Mouse (Mus musculus) midbrain, embryonic 16.5 days (tissue): ENCODE results near the gene Trim7. TPM values are rescaled to one million over a fixed set of nuclear protein-coding genes. Genes with fewer than 3 reads are reported as not detected.
A peak's percentile ranks its signal among the peaks of the same experiment; 100 is the strongest.
"Not testable (repeated sequence)": the region's sequence is repeated elsewhere in the genome, so short reads cannot be mapped to it uniquely, and the experiment has no call there.

Experiments used
- ATAC-seq: fragments of 200-750 bp; cut with Nextera tagmentation; 2 replicates; pipeline ENCODE4 v1.8.0; 2017; ENCODE audit warnings: moderate TSS enrichment
- H3K27ac ChIP-seq: fragments of 300-500 bp; sonication (generic); 2 replicates; pipeline ENCODE4 v1.5.1; 2014; ENCODE audit warnings: mild to moderate bottlenecking, low read length, mixed read lengths
- H3K27me3 ChIP-seq: fragments of 300-500 bp; sonication (generic); 2 replicates; pipeline ENCODE4 v1.6.1; 2014; ENCODE audit warnings: low read depth, low read length, mixed read lengths; ENCODE audit not compliant: control insufficient read depth, insufficient read depth
- H3K36me3 ChIP-seq: fragments of 300-500 bp; sonication (generic); 2 replicates; pipeline ENCODE4 v1.6.1; 2014; ENCODE audit warnings: mild to moderate bottlenecking, low read length, moderate library complexity, mixed read lengths; ENCODE audit not compliant: control insufficient read depth, insufficient read depth
- H3K4me1 ChIP-seq: fragments of 300-500 bp; sonication (generic); 2 replicates; pipeline ENCODE4 v1.6.1; 2014; ENCODE audit warnings: mild to moderate bottlenecking, low read length, mixed read lengths; ENCODE audit not compliant: control insufficient read depth, insufficient read depth
- H3K4me2 ChIP-seq: fragments of 300-500 bp; sonication (generic); 2 replicates; pipeline ENCODE4 v1.6.1; 2014; ENCODE audit warnings: mild to moderate bottlenecking, low read length, mixed read lengths
- H3K4me3 ChIP-seq: fragments of 300-500 bp; sonication (generic); 2 replicates; pipeline ENCODE4 v1.5.1; 2014; ENCODE audit warnings: low read depth, mild to moderate bottlenecking, low read length, moderate library complexity, mixed read lengths
- H3K9ac ChIP-seq: fragments of 300-500 bp; sonication (generic); 2 replicates; pipeline ENCODE4 v1.6.1; 2014; ENCODE audit warnings: low read depth, low read length, mixed read lengths
- H3K9me3 ChIP-seq: fragments of 300-500 bp; sonication (generic); replicated peaks from 2 replicates; pipeline ENCODE4 v1.6.1; 2014; ENCODE audit warnings: mild to moderate bottlenecking, low read length, mixed read lengths; ENCODE audit not compliant: control insufficient read depth, poor library complexity, severe bottlenecking
- WGBS: fragments of 180-500 bp; shearing (Covaris S2); extraction: QIAGEN DNeasy Blood & Tissue Kit; methylation state at CpG from one replicate; pipeline ENCODE4 v1.1.7; 2014; 5-methylcytosine and 5-hydroxymethylcytosine counted together
- polyA plus RNA-seq: library from polyadenylated mRNA; unstranded; fragments of >200 nt; fragmentation: Nextera tagmentation; extraction: Ambion mirVana; gene quantifications from 2 replicates; pipeline ENCODE4 v1.2.1, GENCODE M21; 2015

The Trim7 gene
- polyA plus RNA-seq, 1 experiment from 2014 or later = 3.6 TPM

GRCm38 (mm10) chr11:48789973-48790823 is 35.7 kb upstream of the Trim7 start:
- Histone ChIP-seq H3K27ac (no peak overlapping the region), H3K4me1 (peaks cover 3% of the 10 kb centered on the region; the same call in 1 of the 2 replicates), H3K36me3 (no peaks in the 10 kb centered on the region), H3K27me3 (no peaks in the 10 kb centered on the region), H3K4me2 (peak overlapping the region; percentile 52), H3K9ac (0 out of 2 replicates have a peak overlapping the region, but pooled peaks have one; percentile 38), H3K4me3 (peak overlapping the region; percentile 19; the same call in 1 of the 2 replicates), H3K9me3 (no peaks in the 10 kb centered on the region)
- WGBS = 18% methylated on average over 20 of the region's 20 CpGs
- peak; percentile 68 for ATAC-seq

DNA sequence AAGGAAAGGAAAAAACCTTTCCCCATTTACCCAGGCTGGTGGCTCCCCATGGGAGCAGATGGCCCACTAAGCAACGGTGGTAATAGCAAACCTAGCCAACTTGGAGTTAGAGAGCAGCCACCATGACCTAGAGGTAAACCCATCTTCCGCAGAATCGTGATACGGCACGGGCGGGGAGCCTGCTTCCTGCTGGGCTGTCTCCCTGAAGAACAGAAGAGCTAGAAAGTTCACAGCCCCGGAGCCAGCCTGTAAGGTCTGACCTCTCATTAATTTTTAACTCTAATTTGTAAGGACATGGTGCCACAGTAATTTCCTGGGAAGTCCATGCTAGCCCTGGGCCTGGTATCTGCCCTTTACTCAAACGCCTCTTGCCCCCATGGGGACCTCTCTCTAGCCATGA is 35.0 kb upstream of the Trim7 start:
- no peak overlapping the region for H3K9ac ChIP-seq
- no peak overlapping the region for H3K27ac ChIP-seq
- ATAC-seq = no peak
- no peak overlapping the region for H3K4me3 ChIP-seq
- H3K36me3 ChIP-seq = no peaks in the 10 kb centered on the region
- peaks cover 3% of the 10 kb centered on the region; the same call in 1 of the 2 replicates for H3K4me1 ChIP-seq
- H3K4me2 ChIP-seq = no peak overlapping the region
- no peaks in the 10 kb centered on the region for H3K9me3 ChIP-seq
- H3K27me3 ChIP-seq = no peaks in the 10 kb centered on the region
- 70% methylated on average over 8 of the region's 8 CpGs for WGBS

DNA sequence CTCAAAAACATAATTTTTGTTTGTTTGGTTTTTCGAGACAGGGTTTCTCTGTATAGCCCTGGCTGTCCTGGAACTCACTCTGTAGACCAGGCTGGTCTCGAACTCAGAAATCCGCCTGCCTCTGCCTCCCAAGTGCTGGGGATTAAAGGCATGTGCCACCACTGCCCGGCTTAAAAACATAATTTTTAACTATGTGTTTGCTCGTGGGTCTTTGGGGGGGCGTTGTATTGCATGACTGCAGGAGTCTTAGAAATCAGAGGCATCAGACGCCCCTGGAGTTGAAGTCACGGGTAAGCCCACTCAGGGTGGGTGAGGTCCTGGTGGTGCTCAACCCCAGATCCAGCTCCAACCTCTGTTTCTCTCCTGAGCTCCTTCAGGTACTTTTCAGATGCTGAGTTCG is 34.0 kb upstream of the Trim7 start:
- not testable (repeated sequence) for ATAC-seq, H3K4me2 ChIP-seq

DNA sequence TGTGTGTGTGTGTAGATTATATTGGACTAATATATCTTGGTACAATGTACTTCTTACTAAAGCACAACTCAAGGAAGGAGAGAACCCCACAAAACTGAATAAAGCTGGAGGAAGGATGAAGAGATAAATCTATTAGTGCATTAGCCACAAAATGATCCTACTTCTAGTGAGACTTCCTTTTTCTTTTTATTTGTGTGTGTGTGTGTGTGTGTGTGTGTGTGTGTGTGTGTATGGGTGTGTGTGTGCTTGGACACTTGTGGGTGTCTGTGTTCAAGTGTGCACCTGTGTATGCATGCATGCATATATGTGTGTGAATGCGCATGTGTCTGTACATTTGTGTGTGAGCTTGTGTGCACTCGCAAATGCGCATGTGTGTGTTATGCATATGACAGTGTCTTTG is 32.8 kb upstream of the Trim7 start:
- Histone ChIP-seq H3K27ac (no peak overlapping the region), H3K9me3 (no peaks in the 10 kb centered on the region), H3K27me3 (no peaks in the 10 kb centered on the region), H3K4me3 (no peak overlapping the region), H3K36me3 (no peaks in the 10 kb centered on the region), H3K4me1 (peaks cover 5% of the 10 kb centered on the region), H3K4me2 (no peak overlapping the region), H3K9ac (no peak overlapping the region)
- no peak for ATAC-seq
- 95% methylated on average over 3 of the region's 3 CpGs for WGBS

More for the DNA sequence above, 34.0 kb upstream of the Trim7 start:
- not testable (repeated sequence) for H3K9ac ChIP-seq, H3K4me3 ChIP-seq, H3K36me3 ChIP-seq, H3K9me3 ChIP-seq, H3K4me1 ChIP-seq, H3K27me3 ChIP-seq, H3K27ac ChIP-seq
- 88% methylated on average over 9 of the region's 9 CpGs for WGBS

DNA sequence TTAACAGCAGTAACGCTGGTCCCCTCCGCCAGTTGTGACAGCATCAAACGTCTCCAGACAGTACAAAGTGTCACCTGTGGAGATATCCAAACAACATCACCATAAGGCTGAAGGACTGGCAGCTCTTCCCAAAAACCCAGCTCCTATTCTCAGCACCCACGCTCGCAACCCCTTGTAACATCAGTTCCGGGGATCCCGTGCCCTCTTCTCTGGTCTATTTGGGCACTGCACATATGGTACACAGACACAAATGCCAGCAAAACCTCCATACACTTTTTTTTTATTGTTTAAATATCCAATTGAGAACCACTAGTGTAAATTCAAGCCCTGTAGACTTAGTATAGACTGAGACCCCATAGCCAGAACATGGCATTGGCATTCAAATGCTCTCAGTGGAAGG is 30.7 kb upstream of the Trim7 start:
- ATAC-seq = no peak
- Histone ChIP-seq H3K4me2 (no peak overlapping the region), H3K36me3 (no peaks in the 10 kb centered on the region), H3K27me3 (no peaks in the 10 kb centered on the region), H3K9me3 (no peaks in the 10 kb centered on the region), H3K9ac (no peak overlapping the region), H3K27ac (no peak overlapping the region), H3K4me1 (peaks cover 15% of the 10 kb centered on the region), H3K4me3 (no peak overlapping the region)
- WGBS = 94% methylated on average over 7 of the region's 7 CpGs

GRCm38 (mm10) chr11:48796290-48796689 is 29.6 kb upstream of the Trim7 start:
- no peaks in the 10 kb centered on the region for H3K27me3 ChIP-seq
- H3K36me3 ChIP-seq = no peaks in the 10 kb centered on the region
- no peak for ATAC-seq
- H3K27ac ChIP-seq = no peak overlapping the region
- H3K4me2 ChIP-seq = no peak overlapping the region
- H3K9me3 ChIP-seq = no peaks in the 10 kb centered on the region
- no peak overlapping the region for H3K4me3 ChIP-seq
- WGBS = 84% methylated on average over 4 of the region's 4 CpGs
- no peak overlapping the region for H3K9ac ChIP-seq
- H3K4me1 ChIP-seq = peaks cover 19% of the 10 kb centered on the region

GRCm38 (mm10) chr11:48797287-48797686 is 28.7 kb upstream of the Trim7 start:
- Histone ChIP-seq H3K4me3 (no peak overlapping the region), H3K27ac (no peak overlapping the region), H3K4me2 (no peak overlapping the region), H3K27me3 (no peaks in the 10 kb centered on the region), H3K9me3 (no peaks in the 10 kb centered on the region), H3K4me1 (peaks cover 29% of the 10 kb centered on the region), H3K9ac (no peak overlapping the region), H3K36me3 (0 out of 2 replicates have a peak, but pooled peaks cover 2% of the 10 kb centered on the region)
- ATAC-seq = no peak
- 92% methylated on average over 5 of the region's 5 CpGs for WGBS

GRCm38 (mm10) chr11:48798308-48798707 is 27.6 kb upstream of the Trim7 start:
- 0 out of 2 replicates have a peak, but pooled peaks cover 3% of the 10 kb centered on the region for H3K36me3 ChIP-seq
- H3K9ac ChIP-seq = peak overlapping the region; percentile 22; the same call in 1 of the 2 replicates
- H3K4me3 ChIP-seq = no peak overlapping the region
- WGBS = 80% methylated on average over 7 of the region's 7 CpGs
- H3K27ac ChIP-seq = no peak overlapping the region
- H3K4me2 ChIP-seq = peak overlapping the region; percentile 83
- H3K9me3 ChIP-seq = no peaks in the 10 kb centered on the region
- no peak for ATAC-seq
- H3K4me1 ChIP-seq = peaks cover 32% of the 10 kb centered on the region
- no peaks in the 10 kb centered on the region for H3K27me3 ChIP-seq
